Mouse (Mus musculus) heart, adult 18-20 months (tissue): ENCODE results near the gene Hist1h1t. TPM values are rescaled to one million over a fixed set of nuclear protein-coding genes. Genes with fewer than 3 reads are reported as not detected.
"Not testable (repeated sequence)": the region's sequence is repeated elsewhere in the genome, so short reads cannot be mapped to it uniquely, and the experiment has no call there.

Experiments
- DNase-seq, 2 experiments: peaks; one replicate each; pipeline ENCODE4 v3.0.0; 2021 to 2022; ENCODE audit warnings: mixed read lengths in 1 of 2
- total RNA-seq, 2 experiments: library from RNA; stranded (reverse); gene quantifications; 2 replicates each; pipeline ENCODE4 v1.2.3; 2021

Hist1h1t gene
- total RNA-seq, 2 experiments from 2014 or later, result not detected

DNA sequence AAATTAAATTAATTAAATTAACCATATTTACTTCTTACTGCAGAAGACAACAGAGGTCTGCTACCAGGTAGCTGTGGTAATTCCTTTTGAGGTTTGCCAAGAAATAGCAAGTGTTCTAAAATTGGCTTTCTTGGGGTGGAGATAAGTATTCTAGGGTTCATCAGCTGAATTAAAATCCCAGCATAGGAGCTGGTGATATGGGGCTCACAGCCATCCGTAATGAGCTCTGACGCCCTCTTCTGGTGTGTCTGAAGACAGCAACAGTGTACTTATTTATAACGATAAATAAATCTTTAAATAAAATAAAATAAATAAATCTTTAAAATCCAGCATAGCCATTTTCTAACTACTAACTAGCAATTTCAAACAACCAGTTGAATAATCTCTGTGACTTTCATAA lies 4.2 kb downstream of the Hist1h1t start:
- DNase-seq, result no peak

DNA sequence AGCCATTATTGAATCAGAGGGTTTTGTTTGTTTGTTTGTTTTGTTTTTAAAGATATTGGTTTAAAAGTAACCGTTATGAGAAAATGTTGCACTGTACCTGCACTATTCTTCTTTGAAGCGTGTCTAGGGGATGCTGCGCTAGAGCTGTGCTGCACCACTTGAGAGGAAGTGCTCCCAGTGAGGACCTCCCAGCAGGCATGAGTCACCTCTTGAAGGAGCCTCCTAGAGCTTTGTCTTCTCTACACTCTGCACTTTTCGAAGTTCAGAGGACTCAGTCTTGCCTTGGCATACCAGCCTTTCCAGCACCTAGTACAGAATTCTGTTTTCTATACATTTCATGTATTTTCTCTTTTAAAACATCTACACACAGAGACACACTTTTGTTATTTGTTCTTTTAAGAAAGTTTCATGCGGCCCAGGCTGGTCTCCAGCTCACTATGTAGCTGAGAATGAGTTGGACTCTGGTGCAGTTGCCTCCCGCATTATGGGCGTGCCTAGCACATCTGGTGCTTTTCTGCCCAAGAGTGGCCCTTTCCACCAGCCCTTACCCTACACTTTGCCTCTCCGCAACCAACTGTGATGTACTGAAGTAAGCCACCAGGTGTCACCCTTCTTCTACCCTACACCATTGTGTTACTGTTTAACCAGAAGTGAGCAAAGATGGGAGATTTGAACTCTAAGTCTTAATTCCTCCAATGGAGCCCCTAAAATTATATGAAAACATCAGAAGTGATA lies 5.3 kb downstream of the Hist1h1t start:
- peak; percentile 84 to 85 for DNase-seq

DNA sequence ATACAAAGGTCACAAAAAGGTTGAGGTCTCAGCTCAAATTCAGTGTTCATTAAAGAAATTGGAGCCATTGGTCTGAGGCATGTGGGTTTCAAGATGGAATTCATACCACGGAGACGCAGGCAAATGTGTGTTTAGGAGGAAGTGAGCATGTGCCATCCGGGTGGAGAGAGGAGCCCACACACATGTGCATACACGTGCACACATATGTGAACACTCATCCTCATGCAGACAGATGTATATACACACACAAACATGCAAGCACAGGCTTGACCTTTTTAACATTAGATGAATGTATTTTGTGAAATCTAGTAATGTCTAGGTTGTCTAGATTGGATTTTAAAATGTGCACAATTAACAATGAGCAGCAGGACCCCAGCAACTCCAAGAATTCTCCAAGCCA lies 6.6 kb downstream of the Hist1h1t start:
- DNase-seq, result no peak

- not testable (repeated sequence) for DNase-seq
Observed at GRCm38 (mm10) chr13:23702801-23703200, 7.2 kb downstream of the Hist1h1t start.

DNA sequence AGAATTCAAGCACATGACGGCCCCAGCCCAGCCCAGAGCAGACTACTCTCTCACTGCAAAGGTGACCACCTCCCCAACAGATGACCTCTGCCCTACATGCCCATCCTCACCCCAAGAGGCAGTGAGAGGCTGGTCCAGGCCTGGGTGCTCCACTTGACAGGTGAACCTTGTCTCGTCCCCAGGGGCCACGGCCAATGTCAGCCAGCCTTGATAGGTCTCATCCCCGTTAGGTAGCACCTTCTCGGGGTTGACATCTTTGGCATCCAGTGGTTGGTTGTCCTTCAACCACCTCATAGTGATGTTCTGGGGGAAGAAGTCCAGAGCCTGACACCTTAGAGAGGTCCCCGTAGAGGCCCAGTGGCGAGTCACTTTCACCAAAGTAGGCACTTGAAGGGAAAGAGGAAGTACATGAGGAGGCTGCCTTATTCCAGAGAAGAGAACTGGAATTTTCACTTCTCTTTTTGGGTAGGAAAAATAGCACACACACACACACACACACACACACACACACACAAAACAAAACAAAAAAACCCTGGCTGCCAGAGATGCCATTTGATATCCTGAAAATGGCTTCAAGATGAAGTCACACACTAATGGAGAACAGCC lies 10.2 kb downstream of the Hist1h1t start:
- peak in 1 of 2 experiments; percentile 39 for DNase-seq

DNA sequence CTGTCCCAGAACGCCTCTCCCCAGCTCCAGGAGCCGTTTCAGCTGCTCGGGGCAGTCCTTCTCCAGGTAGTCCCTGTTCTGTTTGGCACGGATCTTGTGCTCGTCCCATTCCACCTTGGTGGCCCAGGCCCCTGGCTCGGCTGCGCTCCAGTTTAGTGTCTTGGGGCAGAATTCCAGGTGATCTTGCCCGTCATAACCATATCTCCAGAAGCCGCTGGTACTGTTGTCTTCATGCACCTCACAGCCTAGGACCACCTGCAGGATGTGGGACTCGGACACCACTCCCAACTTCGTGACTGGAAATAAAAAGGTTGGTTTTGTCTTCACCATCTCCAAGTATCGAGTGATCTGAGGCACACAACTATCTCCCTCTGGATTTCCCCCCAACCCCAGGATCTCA lies 11.2 kb downstream of the Hist1h1t start:
- peak in 1 of 2 experiments; percentile 2 for DNase-seq

DNA sequence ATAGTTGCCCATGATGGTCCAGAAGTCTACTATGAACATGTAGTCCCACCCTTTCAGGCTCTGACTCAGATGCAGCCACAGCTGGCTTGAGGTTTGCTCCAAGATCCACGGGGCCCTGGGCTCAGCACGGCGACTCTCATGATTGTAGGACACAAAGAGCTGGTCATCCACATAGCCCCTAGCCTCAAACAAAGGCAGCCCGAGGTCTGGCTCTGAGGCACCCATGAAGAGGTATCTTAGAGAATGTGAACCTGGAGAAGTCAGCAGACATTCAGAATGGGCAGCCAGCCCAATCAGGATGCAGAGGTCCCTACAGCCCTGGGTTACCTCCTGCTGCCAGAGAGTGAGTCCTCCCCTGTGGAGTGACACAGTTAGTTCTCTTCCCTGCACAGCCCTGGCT lies 12.4 kb downstream of the Hist1h1t start:
- DNase-seq, result no peak

DNA sequence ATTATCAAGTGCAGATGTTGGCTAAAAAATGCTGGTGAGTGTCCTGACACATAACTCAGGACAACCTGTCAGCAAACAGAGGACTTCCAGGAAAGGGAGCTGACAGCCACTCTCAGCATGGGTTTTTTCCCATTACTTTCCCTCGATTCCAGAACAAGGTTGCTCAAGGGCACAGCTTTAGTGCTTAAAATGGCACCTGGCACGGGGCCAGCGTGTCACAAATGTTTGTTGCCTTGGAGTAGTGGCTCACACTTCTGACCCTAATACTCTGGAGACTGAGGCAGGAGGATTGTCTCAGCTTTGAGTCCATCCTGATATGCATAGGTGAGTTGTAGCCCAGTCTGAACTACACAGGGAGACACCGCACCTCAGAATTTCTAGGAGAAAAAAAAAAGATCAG lies 13.0 kb downstream of the Hist1h1t start:
- DNase-seq, result peak in 1 of 2 experiments; percentile 19

DNA sequence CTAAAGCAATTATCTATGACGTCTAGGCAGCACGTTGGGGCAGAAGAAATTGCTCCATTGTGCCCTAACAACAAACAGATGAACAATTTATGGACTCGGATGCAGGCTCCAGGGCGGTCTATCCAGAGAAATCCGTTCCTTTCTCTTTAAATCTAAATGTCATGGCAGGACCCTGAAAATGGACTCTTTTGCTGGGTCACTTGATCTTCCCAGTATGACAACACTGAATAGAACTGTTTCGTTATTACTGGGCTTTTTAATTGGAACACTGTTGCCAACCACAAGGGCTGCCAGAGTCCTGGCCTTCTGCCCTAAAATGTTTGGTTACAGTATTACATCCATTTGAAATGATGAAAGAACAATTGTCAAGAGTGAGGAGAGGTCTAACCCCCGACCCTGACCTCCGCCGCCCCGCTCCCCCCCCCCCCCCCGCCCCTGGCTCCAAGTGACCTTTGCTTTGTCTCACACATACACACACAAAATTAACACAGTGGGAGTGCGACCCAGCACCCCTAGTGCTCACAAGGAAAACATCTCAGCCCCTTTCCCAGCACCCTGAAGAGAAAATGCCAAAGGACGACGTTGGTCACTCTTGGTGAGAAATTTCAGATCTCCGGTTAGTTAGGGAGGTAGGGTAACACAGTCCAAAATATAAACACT lies 14.2 kb downstream of the Hist1h1t start:
- DNase-seq, result peak; percentile 32 to 51

DNA sequence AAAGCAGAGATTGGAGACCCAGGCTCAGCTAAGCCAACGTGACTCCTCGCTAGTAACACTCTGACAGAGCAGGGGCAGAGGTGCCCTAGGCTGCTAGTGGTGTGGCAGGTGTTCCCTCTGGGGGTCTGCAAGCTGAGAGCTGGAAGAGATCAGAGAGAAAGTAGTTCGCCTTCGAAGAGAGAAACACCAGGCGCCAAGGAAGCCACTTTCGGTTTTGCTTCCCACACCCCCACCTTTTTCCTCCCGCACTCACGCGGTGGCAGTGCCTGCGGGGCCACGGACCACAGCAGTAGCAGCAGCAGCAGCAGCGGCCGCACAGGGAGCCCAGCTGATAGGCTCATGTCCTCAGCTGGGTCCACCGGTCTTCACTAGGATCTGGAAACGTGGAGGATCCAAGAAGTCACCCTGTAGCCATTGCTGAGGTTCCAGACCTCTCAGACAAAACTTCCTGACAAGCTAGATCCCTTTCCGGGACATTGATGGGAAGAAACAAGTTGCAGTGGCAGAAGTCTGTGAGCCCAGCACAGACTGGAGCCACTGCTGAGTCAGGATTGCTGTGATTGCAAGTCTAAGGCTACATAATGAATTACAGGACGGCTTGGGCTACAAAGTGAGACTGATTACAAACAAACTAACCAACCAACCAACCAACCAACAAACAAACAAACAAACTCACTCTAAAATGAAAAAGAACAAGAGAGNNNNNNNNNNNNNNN lies 14.9 kb downstream of the Hist1h1t start, which contains the start of gene Hfe:
Gene Hfe (minus strand): TSS at position 481 of the 716 bp plus-strand sequence.
- DNase-seq, result peak; percentile 73 to 78

DNA sequence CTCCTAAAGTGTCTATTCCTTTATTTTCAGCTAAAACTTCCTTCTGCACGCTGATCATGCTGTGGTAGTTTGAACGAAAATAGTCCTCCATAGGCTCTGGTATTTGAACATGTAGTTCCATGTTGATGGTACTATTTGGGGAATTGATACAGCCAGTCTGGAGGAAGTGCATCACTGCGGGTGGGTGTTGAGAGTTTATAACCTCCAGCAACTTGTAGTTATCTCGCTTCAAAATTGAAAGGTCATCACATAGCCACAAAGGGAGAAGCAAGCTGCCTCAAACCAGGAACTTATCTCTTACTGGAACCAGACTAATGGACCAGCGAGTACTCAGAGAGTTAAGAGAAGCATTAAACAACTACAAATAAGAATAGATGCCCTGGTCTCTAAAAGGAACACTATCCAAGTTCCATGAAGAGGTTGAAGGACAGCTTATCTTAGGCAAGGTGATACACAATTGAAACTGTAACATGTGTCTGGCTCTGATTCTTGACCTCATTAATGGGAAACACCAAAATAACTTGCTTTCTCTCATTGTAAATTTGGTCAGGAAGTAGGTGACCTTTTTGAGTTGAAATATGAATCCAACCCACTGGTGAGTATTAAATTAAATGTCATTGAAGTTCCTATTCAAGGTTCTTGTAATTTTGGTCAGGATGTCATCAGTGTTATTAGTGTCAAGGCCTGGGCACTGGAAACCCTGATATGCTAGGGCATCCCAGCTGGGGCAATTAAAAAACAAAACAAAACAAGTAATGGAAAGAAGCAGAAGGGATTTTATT lies 20.8 kb downstream of the Hist1h1t start:
- DNase-seq, result peak; percentile 30 to 61

DNA sequence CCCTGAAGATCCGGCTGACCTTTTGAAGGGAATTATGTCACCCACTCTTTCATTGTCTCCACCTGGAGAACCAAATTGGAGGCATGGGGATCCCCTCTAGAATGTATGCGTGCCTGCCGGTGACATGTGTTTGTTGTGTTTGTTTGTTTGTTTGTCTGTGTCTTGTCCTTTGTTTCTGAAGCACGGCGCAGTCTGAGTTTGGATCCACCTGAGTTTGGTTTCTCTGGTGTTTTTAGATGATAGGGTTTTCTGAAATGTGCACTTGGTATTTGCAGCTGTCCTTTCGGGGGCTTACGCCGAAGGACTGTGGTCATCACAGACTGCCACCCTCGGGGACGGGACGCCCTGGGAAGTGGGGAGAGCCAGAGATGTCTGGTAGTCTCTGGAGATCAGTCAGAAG lies 21.6 kb downstream of the Hist1h1t start:
- DNase-seq, result no peak

- DNase-seq, result not testable (repeated sequence)
Observed at GRCm38 (mm10) chr13:23717593-23718245, 22.1 kb downstream of the Hist1h1t start.

DNA sequence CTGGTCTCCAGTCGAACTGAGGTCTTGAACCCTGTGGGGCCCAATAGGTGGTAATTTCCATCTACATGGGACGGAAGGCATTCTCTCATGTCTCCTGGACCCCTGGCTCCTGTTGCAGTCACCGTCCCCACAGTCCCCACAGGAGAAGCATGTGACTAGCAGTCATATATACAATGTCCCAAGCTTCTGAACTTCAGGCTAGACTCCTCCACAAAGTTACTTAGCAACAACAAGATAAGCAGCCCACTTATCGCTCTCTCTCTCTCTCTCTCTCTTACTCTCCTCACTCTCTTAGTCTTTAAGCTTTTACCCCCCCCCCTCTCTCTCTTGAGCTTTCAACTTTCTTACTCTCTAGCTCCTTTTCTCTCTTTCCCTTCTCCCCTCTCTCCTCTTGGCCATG lies 28.6 kb downstream of the Hist1h1t start:
- DNase-seq, result no peak

GRCm38 (mm10) chr13:23725213-23725612 lies 29.6 kb downstream of the Hist1h1t start:
- DNase-seq, result no peak

DNA sequence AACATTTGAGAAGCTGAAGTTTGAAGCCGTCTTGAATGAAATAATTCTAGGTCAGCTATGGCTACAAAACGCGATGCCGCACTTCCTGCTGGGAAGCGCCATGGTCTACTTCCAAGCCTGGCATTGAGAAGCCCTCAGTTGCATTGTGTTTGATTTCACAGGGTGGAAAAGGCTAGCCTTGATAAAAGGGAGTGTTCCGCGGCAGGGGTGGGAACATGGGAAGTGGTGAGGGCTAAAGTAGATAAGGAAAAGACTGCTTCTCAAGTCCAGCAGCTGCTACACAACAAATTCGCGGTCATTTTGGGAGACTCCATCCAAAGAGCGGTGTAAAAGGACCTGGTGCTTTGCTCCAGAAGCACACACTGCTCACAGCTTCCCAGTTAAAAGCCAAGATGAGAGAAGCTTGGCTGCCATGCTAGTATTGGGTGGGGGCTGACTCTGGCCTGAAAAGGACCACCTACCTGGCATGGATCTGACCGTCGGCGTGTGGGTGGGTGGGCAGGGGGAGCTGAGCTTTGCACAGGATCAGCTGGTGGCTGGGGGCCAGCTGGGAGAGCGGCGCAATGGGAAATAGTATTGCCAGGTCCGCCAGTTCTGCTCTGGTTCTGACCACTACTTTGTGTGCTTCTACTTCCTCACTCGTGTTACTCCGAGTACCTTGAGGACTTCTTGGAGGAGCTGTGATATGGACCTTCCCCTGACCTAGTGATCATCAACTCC lies 33.0 kb downstream of the Hist1h1t start:
- no peak for DNase-seq

GRCm38 (mm10) chr13:23729192-23729525 lies 33.5 kb downstream of the Hist1h1t start:
- DNase-seq, result peak; percentile 54 to 76

GRCm38 (mm10) chr13:23729706-23730105 lies 34.1 kb downstream of the Hist1h1t start:
- no peak for DNase-seq

DNA sequence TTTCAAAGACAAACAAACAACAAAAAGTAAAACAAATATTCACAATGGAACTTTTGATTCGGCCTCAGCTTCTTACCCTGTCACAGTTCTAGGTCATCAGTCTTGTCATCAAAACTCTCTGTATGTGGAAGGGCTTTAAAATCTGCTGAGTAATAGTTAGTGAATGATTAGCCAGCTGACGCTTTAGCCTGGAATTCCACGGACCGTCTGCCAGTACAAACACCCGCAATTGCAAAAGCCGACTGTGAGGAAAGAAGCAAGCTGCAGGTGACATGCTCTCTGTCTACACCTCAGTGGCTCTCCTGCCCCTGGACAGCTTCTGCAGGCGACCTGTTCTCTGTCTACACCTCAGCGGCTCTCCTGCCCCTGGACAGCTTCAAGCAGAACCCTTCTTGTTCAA lies 34.9 kb downstream of the Hist1h1t start:
- peak; percentile 61 to 63 for DNase-seq

DNA sequence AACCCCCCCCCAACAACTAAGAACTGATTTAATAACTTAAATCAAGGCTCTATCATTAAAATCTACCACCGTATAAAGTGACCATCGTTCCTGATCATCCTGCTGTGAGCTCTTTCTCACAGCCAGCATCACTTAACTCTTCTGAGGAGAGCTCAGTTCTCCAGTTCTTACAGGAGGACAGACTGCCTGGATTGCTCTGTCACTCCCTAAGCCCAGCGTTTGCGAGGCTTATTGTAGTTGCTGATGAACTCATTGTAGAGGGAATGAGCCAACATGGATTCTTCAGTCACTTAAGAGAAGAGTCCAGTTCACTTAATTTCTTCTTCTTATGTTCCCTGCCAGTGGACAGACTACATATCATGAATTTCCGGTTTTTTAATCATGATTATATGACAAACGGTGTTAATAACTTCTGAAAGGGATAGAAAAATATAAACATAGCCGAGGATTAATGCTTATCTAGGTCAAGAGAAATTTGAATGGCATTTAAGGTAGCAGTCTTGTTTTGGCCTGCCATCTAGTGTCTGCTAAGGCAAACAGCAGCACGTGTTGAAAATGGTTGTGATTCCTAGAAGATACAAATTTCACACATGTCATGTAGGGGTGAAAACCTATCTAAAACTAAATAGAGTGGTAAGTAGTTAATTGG lies 36.7 kb downstream of the Hist1h1t start:
- DNase-seq, result peak; percentile 54 to 63
